ENCODE assay signal across 14 mouse cellular contexts in the genomic region with DNA sequence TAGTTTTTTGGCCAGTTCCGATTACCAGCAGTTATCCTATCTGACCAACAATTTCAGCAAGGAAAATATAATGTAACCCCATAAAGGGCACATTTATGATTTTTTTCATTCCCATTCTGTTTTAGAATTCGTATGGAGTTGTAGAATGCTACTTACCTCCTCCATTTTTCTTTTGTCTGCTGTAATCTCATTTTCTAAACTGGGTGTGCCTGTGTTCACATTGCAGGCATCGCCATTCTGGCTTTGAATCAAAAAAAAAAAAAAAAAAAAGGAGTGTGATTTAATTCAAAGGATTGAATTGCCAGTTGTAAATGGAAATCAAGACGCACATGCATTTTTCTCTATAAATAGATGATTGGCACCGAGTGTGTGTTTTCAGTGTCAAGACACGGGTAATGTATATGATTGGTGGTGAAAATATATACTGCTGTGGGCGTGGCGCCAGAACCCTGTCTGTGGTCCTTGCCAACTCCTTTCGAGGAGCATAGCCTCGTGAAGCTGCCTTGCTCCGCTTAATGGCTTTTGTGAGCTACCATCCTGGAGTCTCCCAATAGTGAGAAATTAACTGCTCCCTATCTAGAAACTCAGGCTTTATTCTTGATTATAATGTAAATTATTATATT.
DNase-seq lines count a peak whose midpoint lies in the region; ATAC-seq and TF ChIP-seq lines count a peak whose summit lies in the region.
"Had no signal": no experiment of that assay in that cellular context is flagged by ENCODE, and none has a peak within 500 bp of the region (broad histone marks: within the 10 kb centered on the region; RNA-seq: fewer than 3 reads in every experiment).

No protein-coding gene starts in this region.

- TF ChIP-seq CTCF in brain, embryonic 14.5 days (IDR thresholded peaks at IDR 0.05; ENCODE audit: borderline replicate concordance, extremely low read depth, insufficient read depth, insufficient read length) = no peak

- no peak for TF ChIP-seq POLR2A in brain, embryonic 14.5 days (IDR thresholded peaks at IDR 0.05; ENCODE audit: borderline replicate concordance, extremely low read depth, insufficient read depth, insufficient read length, poor library complexity, severe bottlenecking)

- H3K27me3 ChIP-seq in lung, embryonic 16.5 days (ENCODE audit: control insufficient read depth, insufficient read depth, low read depth, low read length) = no peaks in the 10 kb centered on the region
- H3K27me3 ChIP-seq: embryonic facial prominence, embryonic 13.5 days; heart, embryonic 15.5 days; intestine, embryonic 15.5 days had no signal

- H3K4me1 ChIP-seq in lung, embryonic 16.5 days (replicated peaks; ENCODE audit: control insufficient read depth, insufficient read depth, low read length) = no peaks in the 10 kb centered on the region
- H3K4me1 ChIP-seq: intestine, embryonic 15.5 days had no signal

- no peak for DNase-seq in frontal cortex, postnatal 25 days (ENCODE audit: low spot score in 2 of 2)
- no peak for DNase-seq in lung, adult 18-20 months
- peak; percentile 88 for DNase-seq in brain, embryonic 14.5 days (ENCODE audit: low read depth)
- peak; percentile 73 to 82 for DNase-seq in cerebellum, postnatal 25 days
- DNase-seq in urinary bladder, adult 2 months (ENCODE audit: low spot score) = no peak
- DNase-seq: gastrocnemius, postnatal 10 days; retina, postnatal 1 day had no signal

- no peak overlapping the region for H3K27ac ChIP-seq in lung, embryonic 16.5 days (ENCODE audit: low read length)
- H3K27ac ChIP-seq: embryonic facial prominence, embryonic 13.5 days; heart, embryonic 15.5 days; intestine, embryonic 15.5 days; stomach, postnatal 0 days had no signal

- no peak overlapping the region for H3K4me3 ChIP-seq in lung, embryonic 16.5 days (ENCODE audit: low read length)
- H3K4me3 ChIP-seq: embryonic facial prominence, embryonic 13.5 days; heart, embryonic 15.5 days; intestine, embryonic 15.5 days had no signal

- H3K4me2 ChIP-seq in lung, embryonic 16.5 days (ENCODE audit: low read depth, low read length) = no peak overlapping the region
- H3K4me2 ChIP-seq: embryonic facial prominence, embryonic 13.5 days; heart, embryonic 15.5 days; intestine, embryonic 15.5 days had no signal

- no peaks in the 10 kb centered on the region for H3K36me3 ChIP-seq in lung, embryonic 16.5 days (ENCODE audit: control insufficient read depth, insufficient read depth, low read length)
- H3K36me3 ChIP-seq: embryonic facial prominence, embryonic 13.5 days; heart, embryonic 15.5 days; intestine, embryonic 15.5 days had no signal

- 58% methylated on average over 11 of the region's 11 CpGs for WGBS in lung, embryonic 16.5 days

- peak; percentile 31; the same call in 1 of the 2 replicates for ATAC-seq in frontal cortex, adult (ENCODE audit: low TSS enrichment)
- ATAC-seq in lung, embryonic 16.5 days (ENCODE audit: low read depth) = peak; percentile 49; the same call in 1 of the 2 replicates
- no peak for ATAC-seq in erythroblast, adult 5-6 weeks (replicated peaks; ENCODE audit: low FRiP score, poor library complexity, severe bottlenecking)
- ATAC-seq: intestine, embryonic 15.5 days had no signal

- H3K9ac ChIP-seq in lung, embryonic 16.5 days (ENCODE audit: low read length) = no peak overlapping the region
- H3K9ac ChIP-seq: embryonic facial prominence, embryonic 13.5 days; heart, embryonic 15.5 days; intestine, embryonic 15.5 days had no signal

- no peaks in the 10 kb centered on the region for H3K9me3 ChIP-seq in lung, embryonic 16.5 days (ENCODE audit: control insufficient read depth, low read length)
- H3K9me3 ChIP-seq: embryonic facial prominence, embryonic 13.5 days; heart, embryonic 15.5 days; intestine, embryonic 15.5 days had no signal

Comparison
In these comparisons a context has a peak if more than half of its experiments do, and no peak if none do; other contexts are left out.
1. DNase-seq: peak in brain, embryonic 14.5 days (single experiment) and cerebellum, postnatal 25 days (2 of 2); none in frontal cortex, postnatal 25 days (0 of 2), lung, adult 18-20 months (0 of 2) and urinary bladder, adult 2 months (single experiment).